Mouse (Mus musculus): Measurements from ENCODE around the gene Ndufa6.
"Not testable (repeated sequence)": the region's sequence is repeated elsewhere in the genome, so short reads cannot be mapped to it uniquely, and the experiment has no call there.

The Ndufa6 gene

GRCm38 (mm10) chr15:82368146-82368545 lies 14.0 kb upstream of the Ndufa6 start:
- no peak for DNase-seq (ENCODE audit: low read depth, low spot score)

DNA sequence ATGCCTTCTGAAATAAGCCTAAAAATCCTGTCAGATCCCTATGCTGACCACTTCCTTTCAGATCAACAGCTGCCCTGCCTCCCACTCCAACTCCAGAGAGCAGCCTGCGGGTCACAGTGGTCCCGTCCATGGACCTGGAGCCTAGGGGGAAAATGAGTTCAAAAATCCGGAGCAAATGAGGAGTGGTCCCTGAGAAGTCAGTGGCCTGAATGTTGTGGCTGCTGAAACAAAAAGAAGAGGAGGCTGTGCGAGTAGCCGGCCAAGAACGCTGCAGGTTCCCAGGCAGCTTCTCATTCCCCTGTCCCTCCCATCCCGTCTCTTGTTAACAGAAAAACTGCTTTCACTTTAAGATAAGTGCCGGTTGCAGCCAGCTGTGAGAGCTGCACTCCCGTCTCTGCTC lies 10.4 kb upstream of the Ndufa6 start:
- not testable (repeated sequence) for DNase-seq (ENCODE audit: low read depth, low spot score)

GRCm38 (mm10) chr15:82363801-82364200 lies 9.7 kb upstream of the Ndufa6 start:
- DNase-seq (ENCODE audit: low read depth, low spot score): not testable (repeated sequence)

GRCm38 (mm10) chr15:82362234-82362633 lies 8.1 kb upstream of the Ndufa6 start:
- DNase-seq (ENCODE audit: low read depth, low spot score): no peak

DNA sequence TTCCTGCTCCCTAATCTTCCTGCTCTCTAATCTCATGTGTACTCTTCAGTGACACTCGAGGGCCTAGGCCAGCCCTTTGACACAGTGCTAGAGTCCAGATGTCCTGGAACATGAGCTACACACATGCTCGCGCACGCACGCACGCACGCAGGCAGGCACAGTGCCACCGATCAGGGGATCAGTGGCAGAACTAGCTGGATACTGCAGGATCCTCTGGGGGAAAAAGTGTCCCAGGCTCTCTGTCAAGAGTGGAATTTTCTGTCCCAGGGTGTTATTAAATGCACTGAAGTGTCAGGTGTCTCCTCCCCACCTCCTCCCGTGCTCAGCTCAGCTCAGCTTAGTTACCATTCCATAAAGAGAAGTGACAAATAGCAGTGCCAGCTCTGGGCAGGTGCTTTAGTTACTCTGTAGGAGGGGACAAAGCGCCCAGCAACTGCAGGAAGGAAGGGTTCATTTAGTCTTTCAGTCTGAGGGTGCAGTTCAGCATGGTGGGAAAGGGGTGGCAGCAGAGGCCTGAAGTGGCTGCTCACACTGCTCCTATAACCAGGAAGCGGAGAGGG lies 7.4 kb upstream of the Ndufa6 start:
- DNase-seq (ENCODE audit: low read depth, low spot score): no peak

- DNase-seq (ENCODE audit: low read depth, low spot score): no peak
Measured at GRCm38 (mm10) chr15:82358431-82359260, 4.5 kb upstream of the Ndufa6 start.

DNA sequence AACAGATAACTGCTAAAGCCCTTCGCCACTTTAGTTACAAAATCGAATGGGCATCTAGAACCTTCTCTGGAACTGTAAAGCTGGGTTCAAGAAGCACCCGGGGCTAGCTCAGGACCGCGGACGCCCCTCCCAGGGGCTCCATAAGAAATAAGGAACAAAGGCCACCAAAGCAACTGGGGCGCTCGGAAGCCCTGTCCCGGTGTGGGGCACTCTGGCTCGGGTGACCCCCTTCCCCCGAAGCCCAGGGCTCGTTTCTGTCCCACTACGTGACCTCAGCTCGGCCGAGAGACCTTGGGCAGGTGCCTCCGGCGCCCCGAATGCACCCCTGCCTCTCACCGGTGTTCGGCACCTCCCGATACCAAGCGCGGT lies 393 bp downstream of the Ndufa6 start:
- DNase-seq (ENCODE audit: low read depth, low spot score): no peak

GRCm38 (mm10) chr15:82353078-82353744 lies 911 bp downstream of the Ndufa6 start:
- DNase-seq (ENCODE audit: low read depth, low spot score): no peak

GRCm38 (mm10) chr15:82351480-82351879 lies 2.6 kb downstream of the Ndufa6 start:
- DNase-seq (ENCODE audit: low read depth, low spot score): no peak

GRCm38 (mm10) chr15:82350349-82350748 lies 3.8 kb downstream of the Ndufa6 start:
- DNase-seq (ENCODE audit: low read depth, low spot score): no peak

DNA sequence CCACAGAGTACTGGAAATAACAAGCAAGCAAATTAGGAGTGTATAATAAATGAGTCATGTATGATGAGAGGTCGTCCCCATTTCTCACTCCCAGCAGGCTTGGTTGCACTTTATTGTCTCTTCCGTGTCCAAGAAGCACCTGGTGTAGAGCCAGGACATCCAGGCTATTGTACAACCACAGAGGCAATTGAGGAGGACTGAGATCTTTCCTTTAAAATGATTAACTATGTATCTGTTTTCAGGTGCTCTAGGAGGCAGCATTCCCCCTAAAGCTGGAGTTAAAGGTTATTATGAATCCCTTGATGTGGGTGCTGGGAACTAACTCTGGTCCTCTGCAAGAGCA lies 5.2 kb downstream of the Ndufa6 start:
- no peak for DNase-seq (ENCODE audit: low read depth, low spot score)

DNA sequence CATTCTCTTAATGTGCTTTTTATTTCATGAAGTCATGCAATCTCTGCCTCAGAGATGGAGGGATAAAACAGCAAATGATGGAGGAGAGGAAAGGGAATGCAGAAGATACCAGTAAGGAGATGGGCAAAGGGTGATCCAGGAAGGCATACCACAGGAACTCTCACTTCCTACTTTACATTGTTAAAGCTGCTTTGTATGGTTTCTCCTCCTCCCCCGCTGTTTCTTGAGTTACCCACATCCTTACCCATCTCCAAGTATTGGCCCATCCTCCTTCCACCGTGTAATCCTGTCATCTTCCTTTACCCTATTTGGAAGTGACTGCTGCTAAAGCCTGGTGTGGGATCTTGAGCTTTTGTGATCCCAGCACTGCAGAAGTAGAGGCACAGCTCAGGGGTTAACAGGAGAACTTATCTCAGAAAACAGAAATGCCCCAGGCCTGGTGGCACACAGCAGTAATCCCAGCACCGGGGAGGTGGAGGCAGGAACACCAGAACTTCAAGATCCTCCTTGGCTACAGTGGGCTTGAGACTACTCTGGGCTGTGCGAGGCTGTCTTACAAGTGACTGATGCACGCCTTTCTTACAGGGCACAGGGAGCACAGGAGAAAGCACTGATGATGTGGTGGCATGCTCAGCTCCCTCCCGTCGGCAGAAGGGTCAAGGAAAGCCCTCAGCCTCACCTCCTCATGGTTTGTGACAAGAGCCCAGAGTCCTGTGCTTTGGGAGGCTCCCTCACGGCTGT lies 5.7 kb downstream of the Ndufa6 start:
- DNase-seq (ENCODE audit: low read depth, low spot score): no peak

GRCm38 (mm10) chr15:82347852-82348251 lies 6.3 kb downstream of the Ndufa6 start:
- DNase-seq (ENCODE audit: low read depth, low spot score): no peak

DNA sequence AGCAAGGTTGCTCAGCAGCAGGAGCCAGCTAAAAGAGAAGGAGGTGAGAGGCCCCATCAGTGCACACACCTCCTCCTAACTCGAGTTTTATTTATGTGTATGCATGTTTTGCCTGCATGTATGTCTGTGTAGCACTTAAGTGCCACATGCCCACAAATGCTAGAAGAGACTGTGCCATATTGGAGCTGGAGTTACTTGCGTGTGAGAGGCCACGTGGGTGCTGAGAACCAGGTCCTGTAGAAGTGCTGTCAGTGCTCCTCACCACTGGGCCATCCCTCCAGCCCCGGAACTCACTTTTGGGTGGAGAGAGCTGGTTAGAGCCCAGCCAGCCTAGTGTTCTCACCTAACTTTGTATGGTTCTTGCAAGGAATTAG lies 6.8 kb downstream of the Ndufa6 start:
- DNase-seq (ENCODE audit: low read depth, low spot score): no peak

GRCm38 (mm10) chr15:82346580-82347302 lies 7.4 kb downstream of the Ndufa6 start:
- DNase-seq (ENCODE audit: low read depth, low spot score): no peak

DNA sequence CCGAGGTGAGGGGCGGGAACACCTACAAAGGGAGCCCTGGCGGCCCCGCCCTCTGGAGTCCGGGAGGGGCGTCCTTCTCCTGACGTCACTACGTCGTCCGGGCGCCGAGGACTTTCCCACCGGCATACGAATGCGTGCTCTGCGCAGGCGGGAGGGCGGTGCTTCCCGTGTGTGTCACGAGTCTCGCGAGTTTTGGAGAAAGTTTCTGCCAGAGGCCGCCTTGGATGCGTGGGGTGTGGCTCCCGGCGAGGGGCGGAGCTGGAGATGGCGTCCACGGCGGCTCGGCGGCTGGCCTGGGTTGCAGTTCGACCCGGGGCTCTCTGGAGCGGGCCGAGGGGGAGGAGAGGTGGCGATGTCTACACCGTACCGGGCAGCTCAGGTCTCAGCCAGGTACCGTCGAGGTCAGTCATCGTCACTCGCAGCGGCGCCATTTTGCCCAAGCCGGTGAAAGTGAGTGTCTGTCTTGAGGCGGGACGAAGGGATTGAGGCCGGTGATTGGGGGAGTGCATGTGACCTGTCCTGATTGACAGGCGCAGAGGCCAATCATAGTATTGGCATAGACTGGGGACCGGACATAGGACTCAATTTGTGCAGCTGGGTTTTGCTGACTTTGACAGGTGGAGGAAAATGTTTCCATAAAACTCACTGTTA lies 8.2 kb downstream of the Ndufa6 start:
- peak; percentile 99 for DNase-seq (ENCODE audit: low read depth, low spot score)

- DNase-seq (ENCODE audit: low read depth, low spot score): no peak
Measured at GRCm38 (mm10) chr15:82344971-82345370, 9.2 kb downstream of the Ndufa6 start.

GRCm38 (mm10) chr15:82343368-82344287 lies 10.5 kb downstream of the Ndufa6 start:
- DNase-seq (ENCODE audit: low read depth, low spot score): no peak

DNA sequence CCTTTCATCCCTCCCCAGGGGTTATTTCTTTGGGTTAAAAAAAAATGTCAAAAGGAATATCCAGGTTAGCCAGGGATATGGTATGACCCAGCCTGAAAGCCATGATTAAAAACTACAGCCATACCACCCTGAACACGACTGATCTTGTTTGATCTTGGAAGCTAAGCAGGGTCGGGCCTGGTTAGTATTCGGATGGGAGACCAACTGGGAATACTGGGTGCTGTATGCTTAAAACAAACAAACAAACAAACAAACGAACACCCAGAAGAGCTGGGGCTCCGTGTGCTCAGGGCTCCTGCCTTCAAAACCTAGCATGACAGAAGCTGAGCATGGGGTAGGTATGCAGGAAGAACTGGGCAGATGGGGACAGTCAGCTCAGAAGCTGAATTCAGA lies 11.6 kb downstream of the Ndufa6 start:
- no peak for DNase-seq (ENCODE audit: low read depth, low spot score)

Measured in telencephalon, adult 2 months (tissue).